Mouse (Mus musculus) kidney, postnatal 4 days (tissue): Measurements from ENCODE around the gene Actn2.

ENCODE experiments used
- DNase-seq, 2 experiments: peaks; one replicate each; pipeline ENCODE4 v3.0.0; 2021; ENCODE audit warnings: mixed read lengths in 2 of 2

The Actn2 gene

GRCm38 (mm10) chr13:12255911-12256705 lies 84.5 kb downstream of the Actn2 start:
- DNase-seq, result no peak

- DNase-seq, result no peak
Observed at GRCm38 (mm10) chr13:12250496-12250895, 90.1 kb downstream of the Actn2 start.

- no peak for DNase-seq
Observed at GRCm38 (mm10) chr13:12249195-12249898, 91.2 kb downstream of the Actn2 start.

GRCm38 (mm10) chr13:12245938-12246337 lies 94.6 kb downstream of the Actn2 start:
- DNase-seq, result no peak

GRCm38 (mm10) chr13:12243991-12244390 lies 96.6 kb downstream of the Actn2 start:
- DNase-seq, result no peak

- DNase-seq, result no peak
Observed at GRCm38 (mm10) chr13:12232141-12232540, 108.4 kb downstream of the Actn2 start.

- no peak for DNase-seq
Observed at GRCm38 (mm10) chr13:12228248-12228647, 112.3 kb downstream of the Actn2 start.

- peak in 1 of 2 experiments; percentile 5 for DNase-seq
Observed at GRCm38 (mm10) chr13:12227606-12228005, 113.0 kb downstream of the Actn2 start.
